Mouse (Mus musculus) kidney, embryonic 15.5 days (tissue): ENCODE results near the gene Sst. TPM values are rescaled to one million over a fixed set of nuclear protein-coding genes. Genes with fewer than 3 reads are reported as not detected.
"Not testable (repeated sequence)": the region's sequence is repeated elsewhere in the genome, so short reads cannot be mapped to it uniquely, and the experiment has no call there.

Source experiments
- ATAC-seq: fragments of 200-750 bp; cut with Nextera tagmentation; replicated peaks from 2 replicates; pipeline ENCODE4 v1.8.0; 2017; ENCODE audit warnings: moderate TSS enrichment; ENCODE audit not compliant: low FRiP score
- H3K27ac ChIP-seq: fragments of 300-500 bp; sonication (generic); 2 replicates; pipeline ENCODE4 v1.5.1; 2015; ENCODE audit warnings: mild to moderate bottlenecking, inconsistent platforms
- H3K27me3 ChIP-seq: fragments of 300-500 bp; sonication (generic); 2 replicates; pipeline ENCODE4 v1.6.1; 2015; ENCODE audit warnings: inconsistent platforms
- H3K36me3 ChIP-seq: fragments of 300-500 bp; sonication (generic); 2 replicates; pipeline ENCODE4 v1.6.1; 2015; ENCODE audit warnings: inconsistent platforms
- H3K4me1 ChIP-seq: fragments of 300-500 bp; sonication (generic); 2 replicates; pipeline ENCODE4 v1.6.1; 2015; ENCODE audit warnings: inconsistent platforms
- H3K4me2 ChIP-seq: fragments of 300-500 bp; sonication (generic); 2 replicates; pipeline ENCODE4 v1.6.1; 2015; ENCODE audit warnings: moderate library complexity, mild to moderate bottlenecking, inconsistent platforms
- H3K4me3 ChIP-seq: fragments of 300-500 bp; sonication (generic); replicated peaks from 2 replicates; pipeline ENCODE4 v1.5.1; 2015; ENCODE audit warnings: mild to moderate bottlenecking, inconsistent platforms
- H3K9ac ChIP-seq: fragments of 300-500 bp; sonication (generic); 2 replicates; pipeline ENCODE4 v1.6.1; 2015; ENCODE audit warnings: mild to moderate bottlenecking, inconsistent platforms
- H3K9me3 ChIP-seq: fragments of 300-500 bp; sonication (generic); replicated peaks from 2 replicates; pipeline ENCODE4 v1.6.1; 2016; ENCODE audit warnings: inconsistent platforms
- WGBS: fragments of 180-500 bp; shearing (Covaris S2); methylation state at CpG from one replicate; pipeline ENCODE4 v1.1.7; 2015; ENCODE audit warnings: mixed read lengths; 5-methylcytosine and 5-hydroxymethylcytosine counted together
- polyA plus RNA-seq: library from polyadenylated mRNA; unstranded; fragments of >200 nt; fragmentation: Nextera tagmentation; extraction: Ambion mirVana; gene quantifications from 2 replicates; pipeline ENCODE4 v1.2.1, GENCODE M21; 2015

Sst gene
- 1.4 TPM in 1 of 2 replicates, not detected in the other for polyA plus RNA-seq

DNA sequence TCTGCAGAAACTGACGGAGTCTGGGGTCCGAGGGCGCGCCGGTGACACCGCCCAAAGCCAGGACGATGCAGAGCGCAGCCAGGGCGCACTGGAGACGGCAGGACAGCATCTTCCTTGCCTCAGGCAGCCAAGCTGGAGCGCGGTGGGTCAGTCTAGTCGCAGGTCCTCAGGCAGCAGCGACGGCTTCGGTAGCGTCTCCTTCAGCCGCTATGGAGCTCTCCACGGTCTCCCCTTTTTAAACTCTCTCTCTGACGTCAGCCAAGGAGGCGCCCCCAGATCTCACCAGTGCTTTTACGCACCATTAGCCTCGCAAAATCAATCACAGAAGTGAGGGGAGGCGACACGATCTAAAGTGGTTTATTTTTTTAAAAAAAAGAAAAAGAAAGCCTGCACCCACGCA, at the start of gene Sst:
TSS of gene Sst (minus strand) at position 323 of the 400 bp plus-strand sequence.
- peak within 1 kb of the TSS; percentile 32; the same call in 1 of the 2 replicates for H3K4me2 ChIP-seq
- H3K4me1 ChIP-seq, result peaks cover 8% of the 10 kb centered on the region
- WGBS, result 5% methylated on average over 26 of the region's 26 CpGs
- no peak within 1 kb of the TSS for H3K4me3 ChIP-seq
- no peak for ATAC-seq
- no peak within 1 kb of the TSS for H3K27ac ChIP-seq
- H3K36me3 ChIP-seq, result no peaks in the 10 kb centered on the region
- H3K9ac ChIP-seq, result no peak within 1 kb of the TSS
- H3K27me3 ChIP-seq, result peaks cover 32% of the 10 kb centered on the region
- no peaks in the 10 kb centered on the region for H3K9me3 ChIP-seq

DNA sequence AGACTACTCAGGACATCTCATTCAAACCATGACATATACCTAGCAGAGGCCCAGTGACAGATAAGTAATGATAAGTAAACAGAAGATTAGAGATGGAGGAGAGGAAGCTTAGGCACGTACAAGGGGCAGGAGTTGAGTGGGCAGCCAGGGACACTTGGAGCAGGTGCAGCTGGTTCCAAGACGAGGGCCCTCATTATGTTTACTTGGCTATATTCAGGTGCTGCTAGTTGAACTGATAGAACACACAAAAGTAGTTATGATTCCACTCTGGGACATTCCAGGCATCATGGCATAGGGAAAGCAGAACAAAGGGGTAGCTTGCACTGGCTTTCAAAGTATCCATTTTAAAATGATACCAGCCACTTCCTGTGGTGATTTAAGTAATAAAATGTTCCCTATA, 43.6 kb upstream of the Sst start:
- no peaks in the 10 kb centered on the region for H3K4me1 ChIP-seq
- no peak overlapping the region for H3K4me3 ChIP-seq
- no peak overlapping the region for H3K9ac ChIP-seq
- H3K27ac ChIP-seq, result no peak overlapping the region
- H3K9me3 ChIP-seq, result no peaks in the 10 kb centered on the region
- H3K36me3 ChIP-seq, result no peaks in the 10 kb centered on the region
- H3K27me3 ChIP-seq, result no peaks in the 10 kb centered on the region
- no peak for ATAC-seq
- no peak overlapping the region for H3K4me2 ChIP-seq
- WGBS, result 59% methylated on average over 2 of the region's 2 CpGs

DNA sequence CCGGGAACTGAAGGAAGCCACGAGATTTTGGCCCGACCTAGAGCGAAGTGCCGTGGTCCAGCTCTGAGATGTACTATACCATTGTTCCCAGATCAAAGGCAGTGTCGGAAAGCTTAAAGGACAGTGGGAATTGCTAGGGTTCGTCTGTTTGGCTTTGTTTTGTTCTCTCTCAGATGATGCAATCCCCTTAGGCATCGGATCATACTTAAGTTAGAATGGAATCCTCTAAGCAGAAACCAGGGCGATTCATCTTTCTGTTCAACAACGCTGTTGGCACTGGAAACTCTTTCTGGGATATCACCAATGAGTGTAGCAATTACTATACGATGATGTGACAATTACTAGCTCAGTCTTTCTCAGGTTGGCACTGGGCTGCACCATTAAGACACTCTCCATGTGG, 41.5 kb upstream of the Sst start, which contains the start of gene Rtp2:
TSS of gene Rtp2 (minus strand) at position 101 of the 400 bp plus-strand sequence.
- Histone ChIP-seq H3K4me3 (no peak within 1 kb of the TSS), H3K4me2 (no peak within 1 kb of the TSS), H3K36me3 (no peaks in the 10 kb centered on the region), H3K9ac (no peak within 1 kb of the TSS), H3K27me3 (no peaks in the 10 kb centered on the region), H3K9me3 (no peaks in the 10 kb centered on the region), H3K4me1 (no peaks in the 10 kb centered on the region), H3K27ac (no peak within 1 kb of the TSS)
- WGBS, result 84% methylated on average over 11 of the region's 11 CpGs
- ATAC-seq, result no peak

DNA sequence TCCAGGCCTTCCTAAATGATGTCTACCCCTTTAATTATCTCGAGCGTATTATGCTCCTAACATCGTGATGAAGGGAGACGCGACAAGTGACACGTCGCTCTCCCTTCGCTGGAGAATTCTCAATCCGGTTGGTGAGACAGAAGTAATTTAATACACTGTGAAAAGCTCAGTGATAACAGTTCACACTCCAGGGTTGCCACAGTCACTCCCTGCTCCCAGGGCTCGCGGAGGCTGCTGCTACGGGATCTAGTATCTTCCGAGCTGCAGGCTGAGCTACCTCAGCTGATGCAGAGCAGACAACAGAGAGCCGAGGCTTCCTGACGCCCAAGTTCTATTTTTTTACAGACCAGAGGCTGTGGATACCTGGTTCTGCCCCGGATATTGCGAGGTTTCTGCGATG, 40.5 kb upstream of the Sst start:
- Histone ChIP-seq H3K4me1 (no peaks in the 10 kb centered on the region), H3K9me3 (no peaks in the 10 kb centered on the region), H3K9ac (no peak overlapping the region), H3K27ac (no peak overlapping the region), H3K27me3 (no peaks in the 10 kb centered on the region), H3K36me3 (no peaks in the 10 kb centered on the region), H3K4me3 (no peak overlapping the region), H3K4me2 (no peak overlapping the region)
- ATAC-seq, result no peak
- 53% methylated on average over 18 of the region's 18 CpGs for WGBS

DNA sequence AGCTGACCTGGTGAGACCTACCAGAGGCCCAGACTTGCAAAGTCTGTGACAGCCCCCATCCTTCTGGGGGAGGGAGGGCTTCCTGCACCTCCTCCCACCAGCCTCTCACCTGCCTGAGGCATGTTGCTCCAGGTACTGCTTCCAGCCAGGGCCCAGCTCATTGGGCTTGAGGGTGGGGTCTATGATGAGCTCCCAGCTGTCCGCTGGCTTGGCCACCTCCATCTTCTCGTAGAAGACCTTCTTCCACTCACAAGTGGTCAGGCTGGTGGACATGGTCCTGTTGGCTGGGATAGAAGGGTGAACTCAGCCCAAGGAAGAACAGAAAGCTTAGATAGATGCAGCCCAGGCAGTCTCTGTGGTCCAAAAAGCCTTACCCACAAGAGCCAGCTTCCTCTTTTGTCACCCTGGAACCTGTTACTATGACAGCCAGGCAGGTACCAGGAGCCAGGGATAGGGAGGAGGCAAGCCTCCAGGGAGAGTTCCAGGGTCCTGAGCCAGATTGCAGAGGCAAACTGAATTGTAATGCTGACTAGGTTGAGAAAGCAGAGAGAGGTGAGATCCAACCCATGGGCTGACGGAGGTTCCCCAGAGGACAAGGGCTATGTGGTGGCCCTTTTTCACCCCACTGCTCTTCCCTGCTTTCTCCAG, 39.8 kb upstream of the Sst start:
- no peaks in the 10 kb centered on the region for H3K4me1 ChIP-seq
- H3K36me3 ChIP-seq, result no peaks in the 10 kb centered on the region
- no peak overlapping the region for H3K27ac ChIP-seq
- H3K4me2 ChIP-seq, result no peak overlapping the region
- 82% methylated on average over 3 of the region's 3 CpGs for WGBS
- no peaks in the 10 kb centered on the region for H3K9me3 ChIP-seq
- no peaks in the 10 kb centered on the region for H3K27me3 ChIP-seq
- no peak overlapping the region for H3K4me3 ChIP-seq
- no peak for ATAC-seq
- H3K9ac ChIP-seq, result no peak overlapping the region

DNA sequence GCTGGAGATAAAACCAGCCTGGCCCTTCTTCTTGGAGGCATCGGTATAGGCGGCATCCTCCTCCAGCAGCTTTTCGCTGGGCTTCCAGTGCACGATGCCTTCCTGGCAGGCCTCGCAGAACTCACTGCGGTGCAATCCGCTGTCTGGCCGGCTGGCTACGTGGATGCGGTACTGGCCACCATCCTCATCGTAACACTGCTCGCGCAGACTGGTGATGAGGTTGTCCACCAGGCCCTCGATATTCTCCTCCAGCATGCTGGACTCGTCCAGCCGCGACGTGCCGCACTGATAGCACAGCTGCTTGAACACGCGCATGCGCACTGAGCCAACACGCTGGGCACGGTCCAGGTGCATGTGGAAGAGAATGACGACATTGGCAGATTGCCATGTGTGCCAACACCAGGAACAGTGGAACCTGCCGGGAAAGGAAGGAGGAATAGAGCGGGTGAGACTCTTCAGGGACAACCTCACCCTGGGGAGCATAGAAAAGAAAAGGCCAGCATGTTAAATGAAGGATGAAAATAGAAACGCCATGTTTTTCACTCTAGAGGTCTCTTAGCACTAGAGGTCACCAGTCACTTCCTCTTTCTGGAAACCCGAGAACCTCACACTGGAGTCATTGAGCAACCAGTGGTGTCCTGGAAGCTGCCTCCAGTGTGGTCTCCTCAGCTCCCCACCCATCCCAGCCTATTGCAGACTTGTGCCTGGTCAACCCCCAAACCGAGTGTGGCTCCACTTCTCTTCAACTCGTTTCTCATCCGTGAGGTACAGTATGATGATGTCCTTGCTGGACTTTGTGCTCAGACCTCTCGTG, 36.8 kb upstream of the Sst start:
- H3K9ac ChIP-seq, result no peak overlapping the region
- no peaks in the 10 kb centered on the region for H3K4me1 ChIP-seq
- H3K27ac ChIP-seq, result no peak overlapping the region
- H3K4me3 ChIP-seq, result no peak overlapping the region
- no peaks in the 10 kb centered on the region for H3K36me3 ChIP-seq
- 92% methylated on average over 33 of the region's 33 CpGs for WGBS
- H3K9me3 ChIP-seq, result no peaks in the 10 kb centered on the region
- ATAC-seq, result no peak
- H3K27me3 ChIP-seq, result no peaks in the 10 kb centered on the region
- no peak overlapping the region for H3K4me2 ChIP-seq

DNA sequence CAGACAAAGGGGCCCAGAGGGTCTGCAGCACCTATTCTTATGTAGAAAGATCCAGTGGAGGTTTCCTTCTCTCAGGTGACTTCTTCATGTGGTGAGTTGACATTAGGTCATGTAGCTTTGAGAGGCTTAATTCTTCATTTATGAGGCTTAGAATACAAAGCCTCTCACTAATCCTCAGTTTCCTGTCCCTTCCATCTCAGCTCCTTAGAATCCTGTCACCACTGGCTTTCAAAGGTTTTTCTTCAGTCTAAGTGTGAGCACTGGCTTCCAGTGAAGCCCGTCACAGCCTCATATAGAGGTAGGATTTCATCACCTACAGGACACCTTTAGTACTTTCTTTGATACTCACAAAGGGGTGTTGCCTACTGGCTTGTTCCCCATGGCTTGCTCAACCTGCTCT, 32.1 kb upstream of the Sst start:
- H3K9ac ChIP-seq, result no peak overlapping the region
- no peaks in the 10 kb centered on the region for H3K36me3 ChIP-seq
- H3K4me2 ChIP-seq, result no peak overlapping the region
- 81% methylated on average over 1 of the region's 1 CpGs for WGBS
- no peak overlapping the region for H3K4me3 ChIP-seq
- no peak overlapping the region for H3K27ac ChIP-seq
- no peaks in the 10 kb centered on the region for H3K27me3 ChIP-seq
- ATAC-seq, result no peak
- H3K4me1 ChIP-seq, result no peaks in the 10 kb centered on the region
- no peaks in the 10 kb centered on the region for H3K9me3 ChIP-seq

DNA sequence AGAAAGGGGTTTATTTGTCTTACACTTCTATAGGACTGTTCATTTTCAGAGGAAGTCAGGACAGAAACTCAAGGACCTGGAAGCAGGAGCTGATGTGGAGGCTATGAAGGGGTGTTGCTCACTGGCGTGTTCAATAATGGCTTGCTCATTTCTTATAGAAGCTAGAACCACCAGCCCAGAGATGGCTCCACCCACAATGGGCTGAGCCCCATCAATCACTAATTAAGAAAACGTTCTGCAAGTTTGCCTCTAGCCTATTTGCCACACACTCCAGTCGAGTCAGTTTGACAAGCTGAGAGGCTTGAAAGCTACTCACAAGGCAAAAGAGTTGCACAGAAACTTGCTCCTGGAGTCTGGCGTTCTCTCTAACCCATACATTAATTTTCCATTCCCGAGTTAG, 30.9 kb upstream of the Sst start:
- ATAC-seq, result no peak
- WGBS, result 63% methylated on average over 5 of the region's 5 CpGs
- Histone ChIP-seq H3K4me2 (no peak overlapping the region), H3K9ac (no peak overlapping the region), H3K9me3 (no peaks in the 10 kb centered on the region), H3K4me3 (no peak overlapping the region), H3K36me3 (no peaks in the 10 kb centered on the region), H3K4me1 (no peaks in the 10 kb centered on the region), H3K27ac (no peak overlapping the region), H3K27me3 (no peaks in the 10 kb centered on the region)

DNA sequence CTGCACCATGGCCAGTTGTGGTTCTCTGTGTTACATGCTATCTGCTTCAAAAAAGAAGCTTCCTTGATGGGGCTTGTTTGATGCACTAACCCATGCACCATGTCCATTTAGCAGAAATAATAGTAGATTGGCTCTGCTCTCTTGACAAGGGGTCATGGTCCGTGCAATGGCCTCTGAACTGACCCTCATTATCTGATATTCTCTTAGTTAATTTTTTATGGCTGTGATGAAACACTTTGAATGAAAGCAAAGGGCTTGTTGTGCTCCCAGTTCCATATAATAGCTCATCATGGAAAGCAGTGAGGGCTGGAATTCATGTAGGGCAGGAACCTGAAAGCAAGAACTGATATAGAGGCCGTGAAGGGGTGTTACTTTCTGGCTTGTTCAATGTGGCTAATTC, 28.7 kb upstream of the Sst start:
- Histone ChIP-seq H3K27ac (no peak overlapping the region), H3K9me3 (no peaks in the 10 kb centered on the region), H3K9ac (no peak overlapping the region), H3K4me3 (no peak overlapping the region), H3K36me3 (no peaks in the 10 kb centered on the region), H3K4me1 (no peaks in the 10 kb centered on the region), H3K27me3 (no peaks in the 10 kb centered on the region), H3K4me2 (no peak overlapping the region)
- ATAC-seq, result no peak
- WGBS, result 75% methylated on average over 2 of the region's 2 CpGs

DNA sequence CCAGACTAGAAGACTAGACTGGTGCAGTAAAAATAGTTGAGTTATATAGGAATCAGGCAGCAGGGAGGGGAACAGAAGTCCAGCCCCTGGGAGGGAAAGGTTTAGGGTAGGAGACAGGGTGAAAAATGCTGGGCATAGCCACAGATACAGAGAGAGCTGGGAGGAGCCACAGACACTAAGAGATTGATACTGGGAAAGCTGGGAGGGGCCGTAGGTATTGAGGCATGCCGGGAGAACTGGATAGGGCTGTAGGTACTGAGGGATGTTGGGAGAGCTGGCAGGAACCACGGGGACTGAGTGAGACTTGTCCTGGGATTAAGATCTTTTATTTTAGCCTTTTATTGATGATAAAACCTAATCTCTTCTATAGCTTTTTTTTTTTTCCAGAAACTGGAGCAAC, 22.6 kb upstream of the Sst start:
- H3K4me1 ChIP-seq, result no peaks in the 10 kb centered on the region
- WGBS, result 29% methylated on average over 3 of the region's 3 CpGs
- H3K4me3 ChIP-seq, result no peak overlapping the region
- no peaks in the 10 kb centered on the region for H3K9me3 ChIP-seq
- H3K36me3 ChIP-seq, result no peaks in the 10 kb centered on the region
- ATAC-seq, result no peak
- no peak overlapping the region for H3K27ac ChIP-seq
- no peaks in the 10 kb centered on the region for H3K27me3 ChIP-seq
- no peak overlapping the region for H3K9ac ChIP-seq
- H3K4me2 ChIP-seq, result no peak overlapping the region

DNA sequence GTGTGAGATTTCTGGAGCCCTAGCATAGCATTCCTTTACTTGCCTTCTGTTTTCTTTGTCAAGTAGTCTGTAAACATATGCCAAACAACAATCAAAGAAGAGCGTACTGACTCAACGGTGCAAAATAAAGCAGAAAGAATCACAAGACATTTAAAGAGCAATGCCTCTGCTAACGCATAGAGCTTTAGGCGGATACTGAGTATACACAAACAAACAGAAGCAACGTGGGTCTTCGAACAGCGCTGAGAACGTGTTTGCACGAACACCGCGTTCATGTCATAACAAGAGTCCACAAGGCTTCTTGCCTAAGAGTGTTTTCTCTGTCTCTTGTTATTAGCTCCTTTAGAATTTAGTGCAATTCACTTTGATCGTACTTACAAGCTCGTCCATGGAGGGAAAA, 22.0 kb upstream of the Sst start:
- H3K27me3 ChIP-seq, result no peaks in the 10 kb centered on the region
- no peak overlapping the region for H3K9ac ChIP-seq
- no peak overlapping the region for H3K27ac ChIP-seq
- no peaks in the 10 kb centered on the region for H3K4me1 ChIP-seq
- no peak for ATAC-seq
- H3K4me2 ChIP-seq, result no peak overlapping the region
- no peaks in the 10 kb centered on the region for H3K36me3 ChIP-seq
- 79% methylated on average over 13 of the region's 13 CpGs for WGBS
- no peaks in the 10 kb centered on the region for H3K9me3 ChIP-seq
- no peak overlapping the region for H3K4me3 ChIP-seq

DNA sequence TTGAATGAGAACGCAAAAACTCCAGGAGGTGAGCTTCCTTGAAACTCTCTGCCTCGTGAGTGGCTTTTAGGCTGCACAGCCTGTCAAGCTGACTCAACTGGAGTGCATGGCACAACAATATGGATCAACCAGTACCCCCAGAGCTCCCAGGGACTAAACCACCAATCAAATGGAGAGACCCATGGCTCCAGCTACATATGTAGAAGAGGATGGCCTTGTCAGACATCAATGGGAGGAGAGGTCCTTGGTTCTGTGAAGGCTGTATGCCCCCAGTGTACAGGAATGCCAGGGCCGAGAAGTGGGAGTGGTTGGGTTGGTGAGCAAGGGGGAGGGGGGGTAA, 18.2 kb upstream of the Sst start:
- 88% methylated on average over 3 of the region's 3 CpGs for WGBS
- not testable (repeated sequence) for H3K27me3 ChIP-seq, H3K9ac ChIP-seq, H3K4me3 ChIP-seq, H3K9me3 ChIP-seq, H3K27ac ChIP-seq, H3K36me3 ChIP-seq, H3K4me2 ChIP-seq, ATAC-seq, H3K4me1 ChIP-seq
